Mouse (Mus musculus) cortical plate, adult 2 months (tissue): Measurements from ENCODE around the gene Gm11213. TPM values are rescaled to one million over a fixed set of nuclear protein-coding genes. Genes with fewer than 3 reads are reported as not detected.

Experiments
- H3K27ac ChIP-seq: fragments of 200-500 bp; 2 replicates; pipeline ENCODE4 v1.5.1; 2012; ENCODE audit warnings: low read length, control low read depth, inconsistent platforms; ENCODE audit not compliant: insufficient read depth
- H3K4me1 ChIP-seq: fragments of 200-500 bp; 2 replicates; pipeline ENCODE4 v1.6.1; 2011; ENCODE audit warnings: low read length; ENCODE audit not compliant: control insufficient read depth, insufficient read depth
- H3K4me3 ChIP-seq: fragments of 200-500 bp; 2 replicates; pipeline ENCODE4 v1.5.1; 2011; ENCODE audit warnings: mild to moderate bottlenecking, low read length, control low read depth; ENCODE audit not compliant: insufficient read depth
- CTCF ChIP-seq: fragments of 200-500 bp; IDR thresholded peaks from 2 replicates; pipeline ENCODE4 v1.5.1; 2011; ENCODE audit warnings: mild to moderate bottlenecking, control low read depth, low read length; ENCODE audit not compliant: insufficient read depth; ENCODE audit errors: extremely low read depth
- POLR2A ChIP-seq: fragments of 200-500 bp; IDR thresholded peaks from 2 replicates; pipeline ENCODE4 v1.6.1; 2011; ENCODE audit warnings: mild to moderate bottlenecking, low read length, control low read depth; ENCODE audit not compliant: insufficient read depth; ENCODE audit errors: extremely low read depth
- polyA plus RNA-seq: library from polyadenylated mRNA; depleted of rRNA; stranded (reverse); fragments of >200 nt; gene quantifications from 2 replicates; pipeline ENCODE4 v1.2.3, GENCODE M21; 2012

Gm11213 gene
- polyA plus RNA-seq, 1 experiment: not detected

DNA sequence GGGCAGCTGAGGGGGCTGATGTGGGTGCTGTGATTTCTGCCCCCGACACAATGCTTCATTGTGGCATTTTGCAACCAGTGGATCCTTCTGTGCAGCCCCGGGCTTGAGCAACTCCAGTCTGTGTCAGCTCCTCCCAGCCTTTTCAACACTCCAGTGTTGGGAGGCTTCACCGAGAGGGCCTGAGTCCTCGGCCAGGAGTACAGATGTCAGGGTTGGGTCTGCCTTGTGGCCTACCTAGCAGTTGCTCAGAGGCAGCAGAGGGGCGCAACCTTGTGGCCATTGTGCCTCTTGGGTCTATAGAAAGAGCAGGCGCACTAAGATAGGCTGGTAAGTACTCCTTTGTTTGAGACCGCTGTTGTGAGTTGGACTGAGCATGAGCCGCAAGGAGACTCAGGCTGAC, 45.0 kb downstream of the Gm11213 start:
- TF ChIP-seq CTCF: no peak
- TF ChIP-seq POLR2A: no peak
- no peak overlapping the region for H3K27ac ChIP-seq
- H3K4me1 ChIP-seq: peaks cover 5% of the 10 kb centered on the region

DNA sequence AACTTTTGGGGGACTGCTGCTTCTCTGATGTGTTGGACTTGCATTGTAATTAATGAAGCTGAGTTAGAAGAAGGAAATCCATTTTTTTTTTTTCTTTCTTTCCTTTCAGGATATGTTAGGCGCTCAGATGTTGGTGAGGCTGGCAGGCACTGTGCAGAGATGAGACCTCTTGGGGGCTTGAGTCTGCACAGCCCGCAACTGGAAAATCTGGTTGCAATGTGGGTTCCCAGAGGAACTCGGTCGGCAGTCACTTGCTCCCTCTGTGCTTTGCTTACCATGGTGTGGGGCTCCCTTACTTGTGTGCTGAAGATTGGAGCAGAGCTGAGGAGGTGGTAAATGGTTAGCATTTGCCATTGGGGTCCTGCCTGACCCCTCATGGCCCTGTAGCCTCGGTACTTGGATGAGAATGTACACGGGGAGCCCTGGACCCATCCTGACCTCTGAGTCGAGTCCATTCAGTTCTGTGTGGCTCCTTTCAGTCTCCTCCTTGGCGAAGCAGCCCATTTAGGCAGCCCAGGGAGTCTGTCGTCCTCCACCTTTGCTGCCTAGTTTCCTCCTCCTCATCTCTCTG, 45.8 kb downstream of the Gm11213 start:
- TF ChIP-seq POLR2A (no peak), CTCF (no peak)
- peak overlapping the region; percentile 75 for H3K4me3 ChIP-seq
- H3K27ac ChIP-seq: peak overlapping the region; percentile 97; the same call in 1 of the 2 replicates
- H3K4me1 ChIP-seq: peaks cover 5% of the 10 kb centered on the region

More for the DNA sequence above, 45.0 kb downstream of the Gm11213 start:
- no peak overlapping the region for H3K4me3 ChIP-seq

DNA sequence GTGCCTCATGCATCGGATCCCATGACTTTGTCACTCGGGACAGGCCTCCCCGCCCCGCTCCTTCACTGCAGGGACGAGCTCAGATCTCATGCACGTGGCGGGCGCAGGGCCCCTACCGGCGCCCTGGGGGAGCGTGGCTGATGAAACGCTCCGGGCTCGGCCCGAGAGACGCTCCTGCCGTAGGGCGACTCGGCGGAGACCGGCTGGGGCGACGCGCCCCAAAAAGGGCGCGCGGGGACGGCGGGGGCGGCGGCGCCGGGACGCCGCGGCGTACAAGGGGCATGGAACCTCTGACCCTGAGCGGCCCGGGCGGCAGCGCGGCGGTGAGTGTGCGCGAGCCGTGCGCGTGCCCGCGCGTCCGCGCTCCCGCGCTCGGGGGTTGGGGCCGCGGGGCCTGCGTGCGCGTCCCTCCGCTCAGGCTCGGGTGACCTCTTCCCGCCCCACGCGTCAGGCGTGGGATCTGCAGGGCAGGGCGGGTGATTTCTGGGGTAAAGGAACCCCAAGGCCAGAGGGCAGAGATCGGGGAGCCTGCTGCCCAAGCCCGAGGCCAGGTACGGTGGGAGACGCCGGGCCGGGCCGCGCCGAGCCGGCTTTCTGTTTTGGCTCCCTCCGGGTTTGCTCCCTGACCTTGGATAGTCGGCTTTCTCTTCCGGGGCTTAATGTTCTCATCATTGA, 46.5 kb downstream of the Gm11213 start, which contains the start of gene Tmem268:
Gene Tmem268, plus strand, starts transcription at position 375 of the 675 bp plus-strand sequence.
- Histone ChIP-seq H3K4me1 (peaks cover 5% of the 10 kb centered on the region), H3K4me3 (peak within 1 kb of the TSS; percentile 75), H3K27ac (peak within 1 kb of the TSS; percentile 97)
- no peak for TF ChIP-seq CTCF
- no peak for TF ChIP-seq POLR2A

DNA sequence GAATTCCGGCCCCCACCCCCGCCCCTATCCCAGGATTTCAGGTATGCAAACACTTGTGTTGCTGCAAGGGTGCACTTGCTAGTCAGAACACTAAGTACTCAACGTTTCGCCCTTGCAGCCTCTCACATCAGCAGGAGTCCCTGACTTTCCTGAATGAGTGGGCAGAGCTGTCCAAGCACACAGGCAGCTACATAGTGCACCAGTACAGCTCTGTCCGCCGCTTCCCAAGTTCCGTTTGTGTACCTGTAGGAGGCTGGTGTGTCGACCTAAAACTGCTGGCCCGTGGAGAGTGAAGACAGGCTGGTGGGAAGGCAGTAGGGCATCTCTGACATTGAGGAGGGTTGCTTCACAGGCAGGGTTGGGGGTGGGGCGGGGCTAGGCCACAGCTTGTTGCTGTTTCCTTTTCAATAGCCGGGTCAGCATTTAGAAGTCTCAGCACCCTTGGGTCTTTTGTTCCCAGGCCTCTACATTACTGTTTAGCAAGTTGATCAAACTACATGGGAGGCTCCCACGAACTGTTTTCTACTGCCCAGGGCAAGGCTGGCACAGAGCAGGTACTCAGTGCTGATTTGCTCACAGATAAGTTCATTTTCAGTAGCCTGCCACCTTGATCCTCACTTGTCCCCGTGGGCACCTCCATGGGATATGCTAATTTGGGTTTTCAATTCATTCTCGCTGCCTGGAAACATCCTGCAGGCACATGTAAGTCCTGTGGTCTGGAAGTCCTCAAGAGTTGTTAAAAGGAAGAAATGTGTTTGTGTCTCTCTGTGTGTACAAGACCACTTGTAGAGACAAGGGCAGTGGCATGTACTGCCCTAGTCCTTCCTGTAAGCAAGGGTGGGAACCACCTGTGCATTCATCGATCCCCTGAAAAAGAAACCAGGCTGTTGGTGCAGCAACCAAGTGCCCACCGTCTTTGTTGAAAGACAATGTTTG, 47.7 kb downstream of the Gm11213 start:
- TF ChIP-seq POLR2A (no peak), CTCF (no peak)
- no peak overlapping the region for H3K27ac ChIP-seq
- H3K4me3 ChIP-seq: peak overlapping the region; percentile 75; the same call in 1 of the 2 replicates
- peaks cover 5% of the 10 kb centered on the region for H3K4me1 ChIP-seq

- Histone ChIP-seq H3K27ac (no peak overlapping the region), H3K4me1 (peaks cover 5% of the 10 kb centered on the region), H3K4me3 (no peak overlapping the region)
- TF ChIP-seq CTCF: no peak
- no peak for TF ChIP-seq POLR2A
Measured at GRCm38 (mm10) chr4:63556665-63557064, 48.4 kb downstream of the Gm11213 start.

DNA sequence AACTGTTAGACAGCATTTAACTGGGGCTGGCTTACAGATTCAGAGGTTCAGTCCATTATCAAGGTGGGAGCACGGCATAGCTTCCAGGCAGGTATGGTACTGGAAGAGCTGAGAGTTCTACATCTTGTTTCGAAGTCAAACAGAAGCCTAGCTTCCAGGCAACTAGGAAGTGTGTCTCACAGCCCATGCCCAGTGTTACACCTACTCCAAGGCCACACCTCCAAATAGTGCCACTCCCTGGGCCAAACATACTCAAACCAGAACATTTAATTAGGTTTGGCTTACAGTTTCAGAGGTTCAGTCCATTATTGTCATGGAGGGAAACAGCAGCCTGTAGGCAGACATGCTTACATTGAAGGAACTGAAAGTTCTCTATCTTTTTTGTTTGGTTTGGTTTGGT, 50.0 kb downstream of the Gm11213 start:
- Histone ChIP-seq H3K4me3 (no peak overlapping the region), H3K27ac (no peak overlapping the region), H3K4me1 (peaks cover 5% of the 10 kb centered on the region)
- no peak for TF ChIP-seq POLR2A
- no peak for TF ChIP-seq CTCF

- Histone ChIP-seq H3K4me1 (peaks cover 5% of the 10 kb centered on the region), H3K4me3 (no peak overlapping the region), H3K27ac (no peak overlapping the region)
- TF ChIP-seq CTCF: no peak
- TF ChIP-seq POLR2A: no peak
Measured at GRCm38 (mm10) chr4:63554616-63555015, 50.4 kb downstream of the Gm11213 start.

- TF ChIP-seq POLR2A (no peak), CTCF (no peak)
- peaks cover 5% of the 10 kb centered on the region for H3K4me1 ChIP-seq
- no peak overlapping the region for H3K4me3 ChIP-seq
- H3K27ac ChIP-seq: no peak overlapping the region
Measured at GRCm38 (mm10) chr4:63553789-63554576, 51.1 kb downstream of the Gm11213 start.

GRCm38 (mm10) chr4:63552865-63553264, 52.2 kb downstream of the Gm11213 start:
- Histone ChIP-seq H3K4me3 (no peak overlapping the region), H3K27ac (no peak overlapping the region), H3K4me1 (peaks cover 7% of the 10 kb centered on the region)
- TF ChIP-seq CTCF: no peak
- no peak for TF ChIP-seq POLR2A
